Mouse (Mus musculus): Measurements from ENCODE around the gene Mpl.

DNA sequence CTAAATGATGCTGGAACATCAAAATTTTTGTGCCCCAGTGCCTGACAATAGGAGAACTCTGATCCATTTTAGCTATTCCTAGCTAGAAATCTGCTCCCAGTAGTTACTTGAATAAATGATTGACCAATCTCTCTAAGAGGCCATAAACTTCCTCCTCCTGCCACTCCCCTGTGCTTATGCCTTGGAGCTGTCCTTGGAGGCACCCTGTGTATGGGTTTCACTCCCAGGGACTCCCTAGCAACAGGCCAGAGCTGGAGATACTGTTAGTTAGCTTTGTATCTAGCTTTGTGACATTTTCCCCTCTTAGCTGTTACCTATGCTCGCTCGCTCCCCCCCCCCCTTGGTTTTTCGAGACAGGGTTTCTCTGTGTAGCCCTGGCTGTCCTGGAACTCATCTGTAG, 35.9 kb downstream of the Mpl start:
- TF ChIP-seq CTCF (IDR thresholded peaks at IDR 0.05; ENCODE audit: low read depth, low read length), result no peak
- TF ChIP-seq POLR2A (IDR thresholded peaks at IDR 0.05; ENCODE audit: extremely low read depth, insufficient read depth, low read length), result no peak
